Mouse (Mus musculus) cerebellum, adult 2 months (tissue): ENCODE measurements around the gene Basp1. TPM values are rescaled to one million over a fixed set of nuclear protein-coding genes. Genes with fewer than 3 reads are reported as not detected.

ENCODE experiments used
- DNase-seq, 2 experiments: peaks; one replicate each; pipeline ENCODE4 v3.0.0; 2021
- H3K27ac ChIP-seq: fragments of 200-500 bp; 2 replicates; pipeline ENCODE4 v1.5.1; 2012; ENCODE audit warnings: low read length, control low read depth, inconsistent platforms; ENCODE audit not compliant: insufficient read depth
- H3K27me3 ChIP-seq: fragments of 200-500 bp; 2 replicates; pipeline ENCODE4 v1.6.1; 2012; ENCODE audit warnings: inconsistent platforms, mild to moderate bottlenecking, low read length, moderate library complexity; ENCODE audit not compliant: control insufficient read depth, insufficient read depth
- H3K4me1 ChIP-seq: fragments of 200-500 bp; 2 replicates; pipeline ENCODE4 v1.6.1; 2011; ENCODE audit warnings: low read length; ENCODE audit not compliant: control insufficient read depth, insufficient read depth
- H3K4me3 ChIP-seq: fragments of 200-500 bp; replicated peaks from 2 replicates; pipeline ENCODE3; 2011; ENCODE audit warnings: mild to moderate bottlenecking, low read depth, low read length, control low read depth; ENCODE audit not compliant: insufficient read depth
- CTCF ChIP-seq: fragments of 200-500 bp; IDR thresholded peaks from 2 replicates; pipeline ENCODE4 v1.5.1; 2011; ENCODE audit warnings: low read depth, mild to moderate bottlenecking, control low read depth, low read length, moderate library complexity, borderline replicate concordance; ENCODE audit not compliant: insufficient read depth
- POLR2A ChIP-seq: fragments of 200-500 bp; IDR thresholded peaks from 2 replicates; pipeline ENCODE4 v1.6.1; 2011; ENCODE audit warnings: low read length, control low read depth, borderline replicate concordance; ENCODE audit not compliant: insufficient read depth
- WGBS: fragments of 180-500 bp; shearing (Covaris S2); methylation state at CpG from one replicate; pipeline ENCODE4 v1.1.7; 2018; 5-methylcytosine and 5-hydroxymethylcytosine counted together
- polyA plus RNA-seq: library from polyadenylated mRNA; depleted of rRNA; stranded (reverse); fragments of >200 nt; gene quantifications from 2 replicates; pipeline ENCODE4 v1.2.3, GENCODE M21; 2012

Basp1 gene
- polyA plus RNA-seq, 1 experiment = 74.3 TPM

GRCm38 (mm10) chr15:25392525-25393099 is 21.0 kb downstream of the Basp1 start:
- H3K4me1 ChIP-seq = no peaks in the 10 kb centered on the region
- no peak for DNase-seq
- H3K27me3 ChIP-seq = no peaks in the 10 kb centered on the region
- WGBS = 92% methylated on average over 4 of the region's 4 CpGs
- H3K4me3 ChIP-seq = no peak overlapping the region
- no peak for TF ChIP-seq CTCF
- TF ChIP-seq POLR2A = no peak
- no peak overlapping the region for H3K27ac ChIP-seq

DNA sequence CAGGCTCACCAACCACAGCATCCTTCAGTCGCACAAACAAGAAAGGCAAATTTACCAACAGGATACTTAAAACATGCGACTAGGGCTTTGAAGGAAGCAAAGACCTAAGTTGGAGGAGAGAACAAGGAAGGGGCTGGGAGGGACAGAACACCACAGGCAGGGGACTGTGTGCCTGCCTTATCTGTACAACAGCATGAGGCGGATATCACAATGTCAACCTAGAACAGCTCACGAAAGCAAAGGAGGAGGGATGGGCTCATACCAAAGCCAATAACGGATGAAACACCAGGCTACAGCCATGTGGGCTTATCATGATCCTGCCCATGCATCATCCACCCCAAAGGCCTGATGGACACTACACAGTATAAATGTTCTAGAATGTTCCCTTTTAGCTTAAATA is 22.4 kb downstream of the Basp1 start:
- Histone ChIP-seq H3K27ac (no peak overlapping the region), H3K4me1 (no peaks in the 10 kb centered on the region), H3K27me3 (no peaks in the 10 kb centered on the region), H3K4me3 (no peak overlapping the region)
- no peak for TF ChIP-seq CTCF
- TF ChIP-seq POLR2A = no peak
- 92% methylated on average over 5 of the region's 5 CpGs for WGBS
- no peak for DNase-seq

- H3K27ac ChIP-seq = no peak overlapping the region
- DNase-seq = no peak
- no peaks in the 10 kb centered on the region for H3K27me3 ChIP-seq
- TF ChIP-seq CTCF = no peak
- TF ChIP-seq POLR2A = no peak
- no peaks in the 10 kb centered on the region for H3K4me1 ChIP-seq
- WGBS = 77% methylated on average over 6 of the region's 6 CpGs
- no peak overlapping the region for H3K4me3 ChIP-seq
These were observed 26.0 kb downstream of the Basp1 start for GRCm38 (mm10) chr15:25387572-25387971.

- no peak overlapping the region for H3K27ac ChIP-seq
- TF ChIP-seq POLR2A (no peak), CTCF (no peak)
- H3K27me3 ChIP-seq = no peaks in the 10 kb centered on the region; the same call in 1 of the 2 replicates
- 80% methylated on average over 5 of the region's 5 CpGs for WGBS
- DNase-seq = no peak
- no peaks in the 10 kb centered on the region for H3K4me1 ChIP-seq
- H3K4me3 ChIP-seq = no peak overlapping the region
These were observed 33.5 kb downstream of the Basp1 start for GRCm38 (mm10) chr15:25380051-25380450.

- no peak for TF ChIP-seq CTCF
- no peak for TF ChIP-seq POLR2A
- no peaks in the 10 kb centered on the region; the same call in 1 of the 2 replicates for H3K27me3 ChIP-seq
- H3K27ac ChIP-seq = no peak overlapping the region
- WGBS = 44% methylated on average over 8 of the region's 8 CpGs
- no peak for DNase-seq
- H3K4me1 ChIP-seq = no peaks in the 10 kb centered on the region
- no peak overlapping the region for H3K4me3 ChIP-seq
These were observed 34.9 kb downstream of the Basp1 start for GRCm38 (mm10) chr15:25378707-25379106.

GRCm38 (mm10) chr15:25376914-25377313 is 36.6 kb downstream of the Basp1 start:
- WGBS = 59% methylated on average over 3 of the region's 3 CpGs
- Histone ChIP-seq H3K27ac (no peak overlapping the region), H3K4me3 (no peak overlapping the region), H3K4me1 (no peaks in the 10 kb centered on the region), H3K27me3 (no peaks in the 10 kb centered on the region; the same call in 1 of the 2 replicates)
- no peak for DNase-seq
- TF ChIP-seq POLR2A (no peak), CTCF (no peak)

DNA sequence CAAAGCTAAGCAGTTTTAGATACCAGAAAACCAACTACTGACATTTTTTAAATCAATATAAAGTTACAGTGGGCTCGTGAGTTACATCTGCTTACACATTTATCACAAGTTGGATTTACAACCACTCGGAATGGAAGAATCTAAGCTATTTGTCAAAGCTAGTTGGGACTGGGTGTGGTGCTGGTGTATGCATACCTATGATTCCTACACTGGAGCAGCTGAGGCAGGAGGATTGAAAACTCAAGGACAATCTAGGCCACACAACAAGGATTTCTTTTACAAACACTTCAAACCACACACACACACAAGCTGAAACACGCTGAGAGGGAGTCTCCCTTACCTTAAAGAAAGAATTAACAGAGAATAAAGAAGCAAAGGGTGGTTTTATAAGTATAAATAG is 40.1 kb downstream of the Basp1 start:
- TF ChIP-seq CTCF (no peak), POLR2A (no peak)
- H3K27me3 ChIP-seq = no peaks in the 10 kb centered on the region; the same call in 1 of the 2 replicates
- WGBS = 95% methylated on average over 3 of the region's 3 CpGs
- DNase-seq = no peak
- no peak overlapping the region for H3K4me3 ChIP-seq
- H3K27ac ChIP-seq = no peak overlapping the region
- no peaks in the 10 kb centered on the region for H3K4me1 ChIP-seq

- TF ChIP-seq POLR2A (no peak), CTCF (no peak)
- H3K4me1 ChIP-seq = no peaks in the 10 kb centered on the region
- DNase-seq = no peak
- H3K4me3 ChIP-seq = no peak overlapping the region
- WGBS = 65% methylated on average over 7 of the region's 7 CpGs
- no peak overlapping the region for H3K27ac ChIP-seq
- H3K27me3 ChIP-seq = no peaks in the 10 kb centered on the region
These were observed 44.0 kb downstream of the Basp1 start for GRCm38 (mm10) chr15:25369522-25369921.
